Mouse (Mus musculus) stomach, postnatal 0 days (tissue): ENCODE measurements around the gene Nudt22. TPM values are rescaled to one million over a fixed set of nuclear protein-coding genes. Genes with fewer than 3 reads are reported as not detected.
A peak's percentile ranks its signal among the peaks of the same experiment; 100 is the strongest.

Experiments
- ATAC-seq: fragments of 200-750 bp; cut with Nextera tagmentation; 2 replicates; pipeline ENCODE4 v1.8.0; 2017; ENCODE audit not compliant: low FRiP score, low TSS enrichment
- DNase-seq: peaks from one replicate; pipeline ENCODE4 v3.0.0-alpha.2; 2016; ENCODE audit warnings: low spot score
- H3K27ac ChIP-seq: fragments of 300-500 bp; sonication (generic); replicated peaks from 2 replicates; pipeline ENCODE4 v1.5.1; 2014; ENCODE audit warnings: mild to moderate bottlenecking, control low read depth
- H3K27me3 ChIP-seq: fragments of 300-500 bp; sonication (generic); 2 replicates; pipeline ENCODE4 v1.6.1; 2014; ENCODE audit warnings: low read length; ENCODE audit not compliant: control insufficient read depth, insufficient read depth
- H3K36me3 ChIP-seq: fragments of 300-500 bp; sonication (generic); 2 replicates; pipeline ENCODE4 v1.6.1; 2014; ENCODE audit warnings: low read length, mixed read lengths; ENCODE audit not compliant: control insufficient read depth, insufficient read depth
- H3K4me1 ChIP-seq: fragments of 300-500 bp; sonication (generic); replicated peaks from 2 replicates; pipeline ENCODE4 v1.6.1; 2014; ENCODE audit warnings: antibody characterized with exemption; ENCODE audit not compliant: control insufficient read depth, insufficient read depth
- H3K4me2 ChIP-seq: fragments of 300-500 bp; sonication (generic); replicated peaks from 2 replicates; pipeline ENCODE4 v1.6.1; 2014; ENCODE audit warnings: low read depth, mild to moderate bottlenecking, control low read depth, moderate library complexity
- H3K4me3 ChIP-seq: fragments of 300-500 bp; sonication (generic); 2 replicates; pipeline ENCODE4 v1.5.1; 2014; ENCODE audit warnings: low read depth, low read length, control low read depth
- H3K9ac ChIP-seq: fragments of 300-500 bp; sonication (generic); 2 replicates; pipeline ENCODE4 v1.6.1; 2014; ENCODE audit warnings: mild to moderate bottlenecking, low read length, control low read depth, mixed read lengths
- H3K9me3 ChIP-seq: fragments of 300-500 bp; sonication (generic); 2 replicates; pipeline ENCODE4 v1.6.1; 2016; ENCODE audit warnings: low read length; ENCODE audit not compliant: control insufficient read depth
- CTCF ChIP-seq: IDR thresholded peaks from 2 replicates; pipeline ENCODE4 v1.5.1; 2016; ENCODE audit warnings: antibody characterized with exemption, low read depth, mild to moderate bottlenecking, moderate library complexity
- EP300 ChIP-seq: optimal IDR thresholded peaks from 2 replicates; pipeline ENCODE3; 2016; ENCODE audit warnings: antibody characterized with exemption
- WGBS: fragments of 180-500 bp; shearing (Covaris S2); extraction: QIAGEN DNeasy Blood & Tissue Kit; methylation state at CpG from one replicate; pipeline ENCODE4 v1.1.7; 2014; 5-methylcytosine and 5-hydroxymethylcytosine counted together
- polyA plus RNA-seq: library from polyadenylated mRNA; unstranded; fragments of >200 nt; fragmentation: Nextera tagmentation; extraction: Ambion mirVana; gene quantifications from 2 replicates; pipeline ENCODE4 v1.2.1, GENCODE M21; 2015

Gene Nudt22
- polyA plus RNA-seq, 1 experiment from 2014 or later: 21.1 TPM

- peak overlapping the region; percentile 25; the same call in 1 of the 2 replicates for H3K27ac ChIP-seq
- H3K9ac ChIP-seq: peak overlapping the region; percentile 31; the same call in 1 of the 2 replicates
- H3K4me2 ChIP-seq: peak overlapping the region; percentile 87
- no peaks in the 10 kb centered on the region for H3K27me3 ChIP-seq
- H3K4me3 ChIP-seq: no peak overlapping the region
- 33% methylated on average over 10 of the region's 11 CpGs for WGBS
- ATAC-seq (no peak), DNase-seq (no peak)
- H3K4me1 ChIP-seq: peaks cover 10% of the 10 kb centered on the region
- no peaks in the 10 kb centered on the region for H3K9me3 ChIP-seq
- H3K36me3 ChIP-seq: peaks cover 10% of the 10 kb centered on the region
- TF ChIP-seq CTCF (no peak), EP300 (no peak)
Observed at GRCm38 (mm10) chr19:6970460-6971085, 25.3 kb downstream of the Nudt22 start.

- Histone ChIP-seq H3K9me3 (no peaks in the 10 kb centered on the region), H3K27me3 (no peaks in the 10 kb centered on the region), H3K4me1 (peaks cover 10% of the 10 kb centered on the region), H3K27ac (peak overlapping the region; percentile 79), H3K4me3 (peak overlapping the region; percentile 76), H3K36me3 (peaks cover 16% of the 10 kb centered on the region), H3K9ac (peak overlapping the region; percentile 82), H3K4me2 (peak overlapping the region; percentile 87)
- WGBS: under 1% methylated on average over 52 of the region's 55 CpGs
- peak; percentile 71 for ATAC-seq
- TF ChIP-seq EP300 (no peak), CTCF (peak; percentile 80)
- peak; percentile 89 for DNase-seq
Observed at GRCm38 (mm10) chr19:6969665-6970381, 26.1 kb downstream of the Nudt22 start.

- peak overlapping the region; percentile 87 for H3K4me2 ChIP-seq
- peaks cover 21% of the 10 kb centered on the region for H3K36me3 ChIP-seq
- H3K9ac ChIP-seq: peak overlapping the region; percentile 82
- no peak for TF ChIP-seq CTCF
- TF ChIP-seq EP300: no peak
- peaks cover 10% of the 10 kb centered on the region for H3K4me1 ChIP-seq
- WGBS: under 1% methylated on average over 20 of the region's 20 CpGs
- H3K27ac ChIP-seq: peak overlapping the region; percentile 79
- H3K9me3 ChIP-seq: no peaks in the 10 kb centered on the region
- H3K4me3 ChIP-seq: peak overlapping the region; percentile 76
- DNase-seq (no peak), ATAC-seq (no peak)
- H3K27me3 ChIP-seq: no peaks in the 10 kb centered on the region
Observed at GRCm38 (mm10) chr19:6969291-6969664, 26.6 kb downstream of the Nudt22 start.

GRCm38 (mm10) chr19:6968491-6969271 is 27.2 kb downstream of the Nudt22 start:
- Histone ChIP-seq H3K36me3 (peaks cover 24% of the 10 kb centered on the region), H3K27ac (peak overlapping the region; percentile 79), H3K9ac (peak overlapping the region; percentile 82), H3K4me1 (peaks cover 10% of the 10 kb centered on the region), H3K27me3 (no peaks in the 10 kb centered on the region), H3K9me3 (no peaks in the 10 kb centered on the region), H3K4me2 (peak overlapping the region; percentile 87), H3K4me3 (peak overlapping the region; percentile 76)
- TF ChIP-seq CTCF: no peak
- TF ChIP-seq EP300: no peak
- ATAC-seq: peak; percentile 30; the same call in 1 of the 2 replicates
- DNase-seq: peak; percentile 86
- WGBS: 5% methylated on average over 15 of the region's 15 CpGs

GRCm38 (mm10) chr19:6956461-6956860 is 39.5 kb downstream of the Nudt22 start:
- DNase-seq: no peak
- peaks cover 41% of the 10 kb centered on the region for H3K36me3 ChIP-seq
- TF ChIP-seq CTCF (no peak), EP300 (no peak)

More at GRCm38 (mm10) chr19:6956461-6956860, 39.5 kb downstream of the Nudt22 start:
- Histone ChIP-seq H3K27ac (no peak overlapping the region), H3K27me3 (no peaks in the 10 kb centered on the region), H3K4me2 (no peak overlapping the region), H3K4me1 (peaks cover 6% of the 10 kb centered on the region; the same call in 1 of the 2 replicates), H3K9me3 (no peaks in the 10 kb centered on the region), H3K4me3 (no peak overlapping the region), H3K9ac (no peak overlapping the region)
- no peak for ATAC-seq
- 83% methylated on average over 10 of the region's 10 CpGs for WGBS
